In genomic region chr13:111232416-111232815, GRCm38 (mm10) we compare ENCODE assay signal across 13 mouse cellular contexts. TPM values are rescaled to one million over a fixed set of nuclear protein-coding genes. Genes with fewer than 3 reads are reported as not detected.
DNase-seq lines count a peak whose midpoint lies in the region; ATAC-seq and TF ChIP-seq lines count a peak whose summit lies in the region.
"Had no signal": no experiment of that assay in that cellular context is flagged by ENCODE, and none has a peak within 500 bp of the region (broad histone marks: within the 10 kb centered on the region; RNA-seq: fewer than 3 reads in every experiment).

No protein-coding gene starts in this region.

- ATAC-seq in limb, embryonic 15.5 days (ENCODE audit: insufficient number of reproducible peaks, low FRiP score, low TSS enrichment, low read depth), result no peak
- ATAC-seq in CD4-positive, CD25-positive, alpha-beta regulatory T cell, adult 4 months, result no peak
- ATAC-seq: inflammation-experienced regulatory T-cells, adult 6 months had no signal

- H3K27me3 ChIP-seq in limb, embryonic 15.5 days, result no peaks in the 10 kb centered on the region
- H3K27me3 ChIP-seq: heart, embryonic 15.5 days had no signal

- no peaks in the 10 kb centered on the region for H3K9me3 ChIP-seq in limb, embryonic 15.5 days
- H3K9me3 ChIP-seq: heart, embryonic 15.5 days had no signal

- peak overlapping the region; percentile 66; the same call in 1 of the 2 replicates for H3K27ac ChIP-seq in left cerebral cortex, adult 2 months
- H3K27ac ChIP-seq in limb, embryonic 15.5 days, result peak overlapping the region; percentile 18; the same call in 1 of the 2 replicates
- H3K27ac ChIP-seq: gastrocnemius, adult 2 months; heart, embryonic 15.5 days; liver, embryonic 14.5 days had no signal

- no peak for DNase-seq in left cerebral cortex, adult 2 months (ENCODE audit: extremely low spot score in 1 of 2, low spot score in 2 of 2)
- DNase-seq in left cerebral cortex, adult 8-10 months (ENCODE audit: low spot score in 2 of 2), result no peak
- peak; percentile 90 for DNase-seq in brain, adult 2 months (ENCODE audit: low read depth, low spot score)
- peak; percentile 59 for DNase-seq in cerebellum, adult 9-11 months
- DNase-seq in adrenal gland, postnatal 4 days (ENCODE audit: low spot score in 2 of 2), result no peak
- DNase-seq: gastrocnemius, adult 2 months; kidney, postnatal 14 days; lung, postnatal 4 days had no signal

- intact Hi-C loops in left cerebral cortex, adult 2 months (cut with DNase I), result loop anchor here (2.0 to 5.0 kb wide), 4 partner anchors 90 to 606 kb away; no protein-coding TSS in a partner anchor

- no peak overlapping the region for H3K9ac ChIP-seq in limb, embryonic 15.5 days
- H3K9ac ChIP-seq: heart, embryonic 15.5 days; liver, embryonic 14.5 days had no signal

- 70% methylated on average over 7 of the region's 7 CpGs for WGBS in limb, embryonic 15.5 days

- H3K4me2 ChIP-seq in limb, embryonic 15.5 days, result no peak overlapping the region
- H3K4me2 ChIP-seq: heart, embryonic 15.5 days had no signal

- H3K4me3 ChIP-seq in left cerebral cortex, adult 2 months, result no peak overlapping the region
- H3K4me3 ChIP-seq in limb, embryonic 15.5 days, result no peak overlapping the region
- H3K4me3 ChIP-seq: gastrocnemius, adult 2 months; heart, embryonic 15.5 days had no signal

- no peaks in the 10 kb centered on the region for H3K36me3 ChIP-seq in limb, embryonic 15.5 days
- H3K36me3 ChIP-seq: heart, embryonic 15.5 days had no signal

- peaks cover 14% of the 10 kb centered on the region for H3K4me1 ChIP-seq in limb, embryonic 15.5 days

- no peak for TF ChIP-seq CTCF in left cerebral cortex, adult 2 months (IDR thresholded peaks at IDR 0.05)

RNA-seq across cellular contexts. Expression of gene Actbl2, which starts 22.4 kb away (rescaled TPM):
- not detected for total RNA-seq in left cerebral cortex, adult 2 months (2021)
- under 1 TPM in 1 of 4 experiments, not detected in 3; 0.13 TPM for total RNA-seq in left cerebral cortex, adult 8-10 months (2022)
- not detected in 2 replicates for polyA plus RNA-seq in limb, embryonic 15.5 days (2015; fragmentation: Nextera tagmentation; extraction: Ambion mirVana)
- total RNA-seq in adrenal gland, postnatal 4 days (2021), result under 1 TPM in 1 of 2 experiments, not detected in 1; 0.11 TPM
- polyA plus RNA-seq in CD4-positive, CD25-positive, alpha-beta regulatory T cell, adult 4 months (2017; shearing (Covaris generic)), result not detected
- total RNA-seq: gastrocnemius, adult 2 months had no signal
- polyA plus RNA-seq: heart, embryonic 15.5 days; liver, embryonic 14.5 days had no signal

Comparison
In these comparisons a context has a peak if more than half of its experiments do, and no peak if none do; other contexts are left out.
1. DNase-seq: peak in brain, adult 2 months (single experiment) and cerebellum, adult 9-11 months (single experiment); none in left cerebral cortex, adult 2 months (0 of 2), left cerebral cortex, adult 8-10 months (0 of 2) and adrenal gland, postnatal 4 days (0 of 2).